Mouse (Mus musculus): Measurements from ENCODE around the gene Socs3. TPM values are rescaled to one million over a fixed set of nuclear protein-coding genes. Genes with fewer than 3 reads are reported as not detected.

The Socs3 gene
- total RNA-seq, 2 experiments from 2014 or later, result 3.8 to 4.1 TPM

- no peak for DNase-seq
- intact Hi-C loops (cut with DNase I), result no loop called here
Observed at GRCm38 (mm10) chr11:117959741-117960381, 10.0 kb downstream of the Socs3 start.

GRCm38 (mm10) chr11:117959166-117959565 lies 10.7 kb downstream of the Socs3 start:
- intact Hi-C loops (cut with DNase I), result no loop called here

GRCm38 (mm10) chr11:117958197-117958596 lies 11.7 kb downstream of the Socs3 start:
- DNase-seq, result no peak
- intact Hi-C loops (cut with DNase I), result no loop called here

More at GRCm38 (mm10) chr11:117959166-117959565, 10.7 kb downstream of the Socs3 start:
- no peak for DNase-seq

GRCm38 (mm10) chr11:117955621-117956020 lies 14.2 kb downstream of the Socs3 start:
- intact Hi-C loops (cut with DNase I), result no loop called here
- no peak for DNase-seq

- intact Hi-C loops (cut with DNase I), result no loop called here
- DNase-seq, result peak; percentile 58
Observed at GRCm38 (mm10) chr11:117954819-117955218, 15.0 kb downstream of the Socs3 start.

GRCm38 (mm10) chr11:117954094-117954493 lies 15.8 kb downstream of the Socs3 start:
- DNase-seq, result peak; percentile 70

GRCm38 (mm10) chr11:117952174-117952933 lies 17.5 kb downstream of the Socs3 start:
- intact Hi-C loops (cut with DNase I), result no loop called here
- no peak for DNase-seq

More at GRCm38 (mm10) chr11:117954094-117954493, 15.8 kb downstream of the Socs3 start:
- intact Hi-C loops (cut with DNase I), result no loop called here

- DNase-seq, result no peak
- intact Hi-C loops (cut with DNase I), result no loop called here
Observed at GRCm38 (mm10) chr11:117951391-117951790, 18.5 kb downstream of the Socs3 start.

GRCm38 (mm10) chr11:117949392-117950091 lies 20.3 kb downstream of the Socs3 start:
- intact Hi-C loops (cut with DNase I), result no loop called here

GRCm38 (mm10) chr11:117946996-117947419 lies 22.8 kb downstream of the Socs3 start:
- DNase-seq, result no peak
- intact Hi-C loops (cut with DNase I), result no loop called here

More at GRCm38 (mm10) chr11:117949392-117950091, 20.3 kb downstream of the Socs3 start:
- peak; percentile 76 for DNase-seq

GRCm38 (mm10) chr11:117946195-117946979 lies 23.5 kb downstream of the Socs3 start:
- intact Hi-C loops (cut with DNase I), result no loop called here
- no peak for DNase-seq

- peak; percentile 63 for DNase-seq
- intact Hi-C loops (cut with DNase I), result no loop called here
Observed at GRCm38 (mm10) chr11:117941848-117942247, 28.0 kb downstream of the Socs3 start.

GRCm38 (mm10) chr11:117941325-117941834 lies 28.5 kb downstream of the Socs3 start:
- no peak for DNase-seq
- intact Hi-C loops (cut with DNase I), result no loop called here

- intact Hi-C loops (cut with DNase I), result no loop called here
- no peak for DNase-seq
Observed at GRCm38 (mm10) chr11:117940881-117941280, 29.0 kb downstream of the Socs3 start.

- DNase-seq, result peak; percentile 96
- intact Hi-C loops (cut with DNase I), result no loop called here
Observed at GRCm38 (mm10) chr11:117939741-117940285, 30.0 kb downstream of the Socs3 start.

- intact Hi-C loops (cut with DNase I), result no loop called here
- DNase-seq, result no peak
Observed at GRCm38 (mm10) chr11:117939004-117939730, 30.7 kb downstream of the Socs3 start.

GRCm38 (mm10) chr11:117936202-117936601 lies 33.6 kb downstream of the Socs3 start:
- intact Hi-C loops (cut with DNase I), result no loop called here
- peak; percentile 75 for DNase-seq

GRCm38 (mm10) chr11:117935616-117936015 lies 34.2 kb downstream of the Socs3 start:
- no peak for DNase-seq
- intact Hi-C loops (cut with DNase I), result no loop called here
